ENCODE assay signal across 15 mouse cellular contexts in genomic region chr2:33086671-33087363, GRCm38 (mm10). TPM values are rescaled to one million over a fixed set of nuclear protein-coding genes. Genes with fewer than 3 reads are reported as not detected.
A peak's percentile ranks its signal among the peaks of the same experiment; 100 is the strongest.
DNase-seq lines count a peak whose midpoint lies in the region; ATAC-seq and TF ChIP-seq lines count a peak whose summit lies in the region.
"Had no signal": no experiment of that assay in that cellular context is flagged by ENCODE, and none has a peak within 500 bp of the region (broad histone marks: within the 10 kb centered on the region; RNA-seq: fewer than 3 reads in every experiment).

No protein-coding gene starts in this region.

- peak overlapping the region; percentile 35 for H3K4me2 ChIP-seq in hindbrain, embryonic 14.5 days (replicated peaks)
- H3K4me2 ChIP-seq in hindbrain, embryonic 16.5 days (ENCODE audit: low read length), result peak overlapping the region; percentile 32
- H3K4me2 ChIP-seq: embryonic facial prominence, embryonic 13.5 days; limb, embryonic 13.5 days had no signal

- no peak for TF ChIP-seq POLR2A in brain, embryonic 14.5 days (IDR thresholded peaks at IDR 0.05; ENCODE audit: borderline replicate concordance, extremely low read depth, insufficient read depth, insufficient read length, poor library complexity, severe bottlenecking)

- no peaks in the 10 kb centered on the region for H3K27me3 ChIP-seq in hindbrain, embryonic 14.5 days (ENCODE audit: control insufficient read depth, insufficient read depth, low read length)
- H3K27me3 ChIP-seq in hindbrain, embryonic 10.5 days (ENCODE audit: insufficient read depth, poor library complexity, severe bottlenecking), result no peaks in the 10 kb centered on the region
- no peaks in the 10 kb centered on the region for H3K27me3 ChIP-seq in hindbrain, embryonic 16.5 days (replicated peaks; ENCODE audit: control insufficient read depth, insufficient read depth, low read length)
- H3K27me3 ChIP-seq: embryonic facial prominence, embryonic 13.5 days; limb, embryonic 13.5 days had no signal

- peak; percentile 30 for DNase-seq in cerebellum, adult 11 months
- DNase-seq in hindbrain, embryonic 14.5 days (ENCODE audit: low spot score), result no peak
- DNase-seq in hindbrain, embryonic 10.5 days (ENCODE audit: low spot score), result no peak
- peak; percentile 57 for DNase-seq in brain, embryonic 14.5 days (ENCODE audit: low read depth)
- DNase-seq in thymus, postnatal 36 days, result no peak
- DNase-seq in lung, adult 18-20 months, result no peak
- DNase-seq: adrenal gland, postnatal 25 days; gastrocnemius, postnatal 10 days; heart, adult 2 months; heart, postnatal 10 days; lung, postnatal 4 days had no signal

- no peaks in the 10 kb centered on the region for H3K4me1 ChIP-seq in hindbrain, embryonic 14.5 days (replicated peaks; ENCODE audit: control insufficient read depth, insufficient read depth, low read length)
- H3K4me1 ChIP-seq in hindbrain, embryonic 10.5 days (replicated peaks), result no peaks in the 10 kb centered on the region
- peaks cover 5% of the 10 kb centered on the region; the same call in 1 of the 2 replicates for H3K4me1 ChIP-seq in hindbrain, embryonic 16.5 days (ENCODE audit: control insufficient read depth, insufficient read depth, low read depth, low read length)
- H3K4me1 ChIP-seq: embryonic facial prominence, embryonic 13.5 days had no signal

- no peak for ATAC-seq in cerebellum, adult (ENCODE audit: insufficient number of reproducible peaks, low FRiP score, low TSS enrichment)
- ATAC-seq in hindbrain, embryonic 14.5 days (ENCODE audit: low FRiP score), result no peak
- ATAC-seq in hindbrain, embryonic 16.5 days, result peak; percentile 50

- 0 out of 2 replicates have a peak overlapping the region, but pooled peaks have one; percentile 14 for H3K9ac ChIP-seq in hindbrain, embryonic 14.5 days
- H3K9ac ChIP-seq in hindbrain, embryonic 16.5 days (ENCODE audit: low read depth, low read length), result peak overlapping the region; percentile 3; the same call in 1 of the 2 replicates
- H3K9ac ChIP-seq: embryonic facial prominence, embryonic 13.5 days; limb, embryonic 13.5 days had no signal

- no peak for TF ChIP-seq CTCF in brain, embryonic 14.5 days (IDR thresholded peaks at IDR 0.05; ENCODE audit: borderline replicate concordance, extremely low read depth, insufficient read depth, insufficient read length)

- WGBS in hindbrain, embryonic 14.5 days, result 71% methylated on average over 7 of the region's 7 CpGs
- WGBS in hindbrain, embryonic 10.5 days, result 85% methylated on average over 7 of the region's 7 CpGs
- 65% methylated on average over 7 of the region's 7 CpGs for WGBS in hindbrain, embryonic 16.5 days

- no peaks in the 10 kb centered on the region for H3K9me3 ChIP-seq in hindbrain, embryonic 14.5 days (ENCODE audit: control insufficient read depth, low read length)
- no peaks in the 10 kb centered on the region for H3K9me3 ChIP-seq in hindbrain, embryonic 10.5 days
- no peaks in the 10 kb centered on the region for H3K9me3 ChIP-seq in hindbrain, embryonic 16.5 days (ENCODE audit: control insufficient read depth, low read length)
- H3K9me3 ChIP-seq: embryonic facial prominence, embryonic 13.5 days; limb, embryonic 13.5 days had no signal

- H3K27ac ChIP-seq in hindbrain, embryonic 14.5 days, result peak overlapping the region; percentile 64
- H3K27ac ChIP-seq in hindbrain, embryonic 10.5 days, result no peak overlapping the region
- peak overlapping the region; percentile 59 for H3K27ac ChIP-seq in hindbrain, embryonic 16.5 days (ENCODE audit: low read depth, low read length)
- H3K27ac ChIP-seq: embryonic facial prominence, embryonic 13.5 days; heart, adult 2 months; limb, embryonic 13.5 days had no signal

- no peaks in the 10 kb centered on the region for H3K36me3 ChIP-seq in hindbrain, embryonic 14.5 days (replicated peaks; ENCODE audit: control insufficient read depth, insufficient read depth)
- no peaks in the 10 kb centered on the region for H3K36me3 ChIP-seq in hindbrain, embryonic 10.5 days
- H3K36me3 ChIP-seq in hindbrain, embryonic 16.5 days (ENCODE audit: control insufficient read depth, insufficient read depth, low read length), result no peaks in the 10 kb centered on the region; the same call in 1 of the 2 replicates
- H3K36me3 ChIP-seq: embryonic facial prominence, embryonic 13.5 days; limb, embryonic 13.5 days had no signal

- H3K4me3 ChIP-seq in hindbrain, embryonic 14.5 days (replicated peaks; ENCODE audit: low read length), result peak overlapping the region; percentile 11; the same call in 1 of the 2 replicates
- H3K4me3 ChIP-seq in hindbrain, embryonic 10.5 days, result no peak overlapping the region
- peak overlapping the region; percentile 2; the same call in 1 of the 2 replicates for H3K4me3 ChIP-seq in hindbrain, embryonic 16.5 days (ENCODE audit: low read length)
- H3K4me3 ChIP-seq: embryonic facial prominence, embryonic 13.5 days; heart, adult 2 months; limb, embryonic 13.5 days had no signal

RNA-seq across cellular contexts. Expression of gene Garnl3, which starts 44.6 kb away (rescaled TPM):
- 67.2 and 67.5 TPM in 2 replicates for polyA plus RNA-seq in hindbrain, embryonic 14.5 days (2014; fragmentation: Nextera tagmentation; extraction: Ambion mirVana)
- polyA plus RNA-seq in hindbrain, embryonic 10.5 days (2016; fragmentation: Nextera tagmentation; extraction: Ambion mirVana), result 9.6 and 14.5 TPM in 2 replicates
- 27.7 and 42.1 TPM in 2 replicates for polyA plus RNA-seq in brain, embryonic 14.5 days (2012; rRNA removed)
- polyA plus RNA-seq in hindbrain, embryonic 16.5 days (2015; fragmentation: Nextera tagmentation; extraction: Ambion mirVana), result 65.9 and 68.7 TPM in 2 replicates

Comparison
In these comparisons a context has a peak if more than half of its experiments do, and no peak if none do; other contexts are left out.
1. DNase-seq: peak in cerebellum, adult 11 months (single experiment) and brain, embryonic 14.5 days (single experiment); none in hindbrain, embryonic 14.5 days (single experiment), hindbrain, embryonic 10.5 days (single experiment), thymus, postnatal 36 days (0 of 2) and lung, adult 18-20 months (0 of 2).